Mouse (Mus musculus) lung, adult 2 months (tissue): Measurements from ENCODE around the gene Tmem94.

Experiments used
- CTCF ChIP-seq: fragments of 200-500 bp; IDR thresholded peaks from 2 replicates; pipeline ENCODE4 v1.5.1; 2011; ENCODE audit warnings: mild to moderate bottlenecking, low read length, control low read depth; ENCODE audit not compliant: insufficient read depth
- POLR2A ChIP-seq: fragments of 200-500 bp; IDR thresholded peaks from 2 replicates; pipeline ENCODE4 v1.6.1; 2011; ENCODE audit warnings: low read depth, mild to moderate bottlenecking, control low read depth, low read length, borderline replicate concordance; ENCODE audit errors: extremely low read depth

DNA sequence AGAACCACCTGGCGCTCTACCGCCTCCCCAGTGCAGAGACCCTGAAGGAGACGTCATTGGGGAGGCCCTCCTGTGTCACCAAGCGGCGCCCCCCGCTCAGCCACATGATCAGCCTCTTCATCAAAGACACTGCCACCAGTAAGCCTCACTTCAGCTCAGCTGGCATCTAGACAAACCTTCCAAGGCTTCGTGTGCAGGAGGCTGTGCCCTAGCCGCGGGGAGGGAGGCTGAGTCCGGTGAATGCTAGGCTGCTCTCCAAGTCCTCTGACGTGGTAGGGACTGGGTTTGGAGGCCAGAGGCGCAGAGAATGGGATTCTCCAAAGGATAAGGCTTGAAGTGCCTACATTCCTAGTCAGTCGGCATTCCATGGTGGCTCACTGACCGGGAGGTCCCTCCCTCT lies 27.1 kb downstream of the Tmem94 start:
- TF ChIP-seq CTCF (no peak), POLR2A (no peak)
